In genomic region chr8:41818577-41818976, GRCm38 (mm10) we compare ENCODE assay signal across 20 mouse cellular contexts.
A peak's percentile ranks its signal among the peaks of the same experiment; 100 is the strongest.
DNase-seq lines count a peak whose midpoint lies in the region; ATAC-seq and TF ChIP-seq lines count a peak whose summit lies in the region.
"Had no signal": no experiment of that assay in that cellular context is flagged by ENCODE, and none has a peak within 500 bp of the region (broad histone marks: within the 10 kb centered on the region; RNA-seq: fewer than 3 reads in every experiment).

No protein-coding gene starts in this region.

- no peak overlapping the region for H3K4me3 ChIP-seq in hindbrain, embryonic 12.5 days
- no peak overlapping the region for H3K4me3 ChIP-seq in hindbrain, embryonic 10.5 days
- no peak overlapping the region for H3K4me3 ChIP-seq in cortical plate, adult 2 months (ENCODE audit: insufficient read depth, low read length)
- H3K4me3 ChIP-seq in limb, embryonic 10.5 days: no peak overlapping the region
- H3K4me3 ChIP-seq in layer of hippocampus, adult 2 months: no peak overlapping the region
- H3K4me3 ChIP-seq in liver, embryonic 12.5 days: no peak overlapping the region
- H3K4me3 ChIP-seq: forebrain, embryonic 15.5 days; heart, embryonic 15.5 days; limb, embryonic 15.5 days; neural tube, embryonic 12.5 days had no signal

- no peaks in the 10 kb centered on the region for H3K27me3 ChIP-seq in hindbrain, embryonic 12.5 days
- no peaks in the 10 kb centered on the region for H3K27me3 ChIP-seq in hindbrain, embryonic 10.5 days (ENCODE audit: insufficient read depth, poor library complexity, severe bottlenecking)
- H3K27me3 ChIP-seq in limb, embryonic 10.5 days (ENCODE audit: low read depth, poor library complexity, severe bottlenecking): no peaks in the 10 kb centered on the region
- H3K27me3 ChIP-seq in liver, embryonic 12.5 days (replicated peaks): no peaks in the 10 kb centered on the region
- H3K27me3 ChIP-seq: forebrain, embryonic 15.5 days; heart, embryonic 15.5 days; limb, embryonic 15.5 days; neural tube, embryonic 12.5 days had no signal

- no peak for TF ChIP-seq CTCF in cortical plate, adult 2 months (IDR thresholded peaks at IDR 0.05; ENCODE audit: extremely low read depth, insufficient read depth, low read length)
- no peak for TF ChIP-seq CTCF in layer of hippocampus, adult 2 months (conservative IDR thresholded peaks at IDR 0.05)

- no peak overlapping the region for H3K4me2 ChIP-seq in hindbrain, embryonic 12.5 days (replicated peaks)
- no peak overlapping the region for H3K4me2 ChIP-seq in liver, embryonic 12.5 days
- H3K4me2 ChIP-seq: forebrain, embryonic 15.5 days; heart, embryonic 15.5 days; limb, embryonic 15.5 days; neural tube, embryonic 12.5 days had no signal

- H3K36me3 ChIP-seq in hindbrain, embryonic 12.5 days: no peaks in the 10 kb centered on the region
- no peaks in the 10 kb centered on the region for H3K36me3 ChIP-seq in hindbrain, embryonic 10.5 days
- H3K36me3 ChIP-seq in limb, embryonic 10.5 days: no peaks in the 10 kb centered on the region
- no peaks in the 10 kb centered on the region for H3K36me3 ChIP-seq in liver, embryonic 12.5 days
- H3K36me3 ChIP-seq: forebrain, embryonic 15.5 days; heart, embryonic 15.5 days; limb, embryonic 15.5 days; neural tube, embryonic 12.5 days had no signal

- no peak for ATAC-seq in hindbrain, embryonic 12.5 days (ENCODE audit: low FRiP score)
- no peak for ATAC-seq in liver, embryonic 12.5 days
- ATAC-seq: forebrain, embryonic 15.5 days; lung, postnatal 0 days had no signal

- no peak for DNase-seq in hindbrain, embryonic 10.5 days (ENCODE audit: low spot score)
- peak; percentile 60 for DNase-seq in brain, adult 2 months (ENCODE audit: low read depth, low spot score)
- DNase-seq in limb, embryonic 10.5 days (ENCODE audit: low spot score): no peak
- DNase-seq in layer of hippocampus, adult 2 months (ENCODE audit: low spot score in 2 of 2): no peak
- DNase-seq: adrenal gland, postnatal 36 days; cerebellum, adult 9-10 months; gastrocnemius, postnatal 14 days; heart, postnatal 4 days; kidney, adult 9 months; kidney, postnatal 36 days; layer of hippocampus, adult 9-11 months had no signal

- TF ChIP-seq POLR2A in cortical plate, adult 2 months (IDR thresholded peaks at IDR 0.05; ENCODE audit: extremely low read depth, insufficient read depth, low read length): no peak

- peak overlapping the region; percentile 40; the same call in 1 of the 2 replicates for H3K27ac ChIP-seq in hindbrain, embryonic 12.5 days
- H3K27ac ChIP-seq in hindbrain, embryonic 10.5 days: no peak overlapping the region
- 0 out of 2 replicates have a peak overlapping the region, but pooled peaks have one; percentile 40 for H3K27ac ChIP-seq in cortical plate, adult 2 months (ENCODE audit: insufficient read depth, low read length)
- peak overlapping the region; percentile 76 for H3K27ac ChIP-seq in limb, embryonic 10.5 days
- H3K27ac ChIP-seq in layer of hippocampus, adult 2 months: no peak overlapping the region
- H3K27ac ChIP-seq in liver, embryonic 12.5 days: no peak overlapping the region
- H3K27ac ChIP-seq: forebrain, embryonic 15.5 days; heart, embryonic 15.5 days; limb, embryonic 15.5 days; neural tube, embryonic 12.5 days; stomach, postnatal 0 days had no signal

- no peak overlapping the region for H3K9ac ChIP-seq in hindbrain, embryonic 12.5 days
- no peak overlapping the region for H3K9ac ChIP-seq in liver, embryonic 12.5 days
- H3K9ac ChIP-seq: forebrain, embryonic 15.5 days; heart, embryonic 15.5 days; limb, embryonic 15.5 days; neural tube, embryonic 12.5 days had no signal

- H3K9me3 ChIP-seq in hindbrain, embryonic 12.5 days (replicated peaks): no peaks in the 10 kb centered on the region
- H3K9me3 ChIP-seq in hindbrain, embryonic 10.5 days: no peaks in the 10 kb centered on the region
- no peaks in the 10 kb centered on the region for H3K9me3 ChIP-seq in limb, embryonic 10.5 days (replicated peaks)
- no peaks in the 10 kb centered on the region for H3K9me3 ChIP-seq in liver, embryonic 12.5 days (replicated peaks)
- H3K9me3 ChIP-seq: forebrain, embryonic 15.5 days; heart, embryonic 15.5 days; limb, embryonic 15.5 days; neural tube, embryonic 12.5 days had no signal

- no peaks in the 10 kb centered on the region for H3K4me1 ChIP-seq in hindbrain, embryonic 12.5 days
- H3K4me1 ChIP-seq in hindbrain, embryonic 10.5 days (replicated peaks): no peaks in the 10 kb centered on the region
- no peaks in the 10 kb centered on the region for H3K4me1 ChIP-seq in cortical plate, adult 2 months (ENCODE audit: control insufficient read depth, insufficient read depth, low read length)
- H3K4me1 ChIP-seq in limb, embryonic 10.5 days: peaks cover 30% of the 10 kb centered on the region
- no peaks in the 10 kb centered on the region for H3K4me1 ChIP-seq in liver, embryonic 12.5 days
- H3K4me1 ChIP-seq: forebrain, embryonic 15.5 days; heart, embryonic 15.5 days; limb, embryonic 15.5 days; neural tube, embryonic 12.5 days had no signal

- WGBS in hindbrain, embryonic 12.5 days: 64% methylated on average over 5 of the region's 5 CpGs
- WGBS in hindbrain, embryonic 10.5 days: 78% methylated on average over 5 of the region's 5 CpGs
- WGBS in limb, embryonic 10.5 days: 68% methylated on average over 5 of the region's 5 CpGs
- WGBS in liver, embryonic 12.5 days (ENCODE audit: insufficient replicate concordance): 64% methylated on average over 5 of the region's 5 CpGs

Comparison
In these comparisons a context has a peak if more than half of its experiments do, and no peak if none do; other contexts are left out.
1. H3K27ac ChIP-seq: peak in hindbrain, embryonic 12.5 days (single experiment), cortical plate, adult 2 months (single experiment) and limb, embryonic 10.5 days (single experiment); none in hindbrain, embryonic 10.5 days (single experiment), layer of hippocampus, adult 2 months (single experiment) and liver, embryonic 12.5 days (single experiment).